Mouse (Mus musculus): ENCODE results near the gene Mfap4. TPM values are rescaled to one million over a fixed set of nuclear protein-coding genes. Genes with fewer than 3 reads are reported as not detected.

The Mfap4 gene
- total RNA-seq, 2 experiments from 2014 or later = 5.7 to 6.3 TPM

GRCm38 (mm10) chr11:61504713-61505257 lies 19.6 kb downstream of the Mfap4 start, which contains the start of gene B9d1:
B9d1 (plus strand) TSS chr11:61505144.
- DNase-seq (ENCODE audit: extremely low spot score in 1 of 2, low spot score in 1 of 2) = peak; percentile 96 to 97

GRCm38 (mm10) chr11:61514953-61515352 lies 29.7 kb downstream of the Mfap4 start:
- DNase-seq (ENCODE audit: extremely low spot score in 1 of 2, low spot score in 1 of 2) = no peak

DNA sequence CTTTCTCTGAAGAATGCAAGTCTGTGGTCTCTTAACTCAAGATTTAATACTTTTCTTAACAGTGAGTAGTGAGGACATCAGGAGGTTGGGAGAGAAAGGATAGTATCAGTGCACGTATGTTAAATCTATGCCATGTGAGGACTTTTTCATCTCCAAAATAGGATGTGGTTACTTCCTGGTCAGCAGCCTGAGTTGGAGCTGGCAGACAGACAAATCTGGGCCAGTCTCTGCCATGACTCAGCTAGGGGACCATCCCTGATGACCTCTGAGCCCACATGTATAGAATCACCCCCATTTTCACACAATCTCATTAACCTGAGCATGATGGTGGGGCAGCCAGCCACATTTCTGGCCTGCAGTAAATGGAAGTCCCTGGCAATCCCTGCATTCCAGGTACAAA lies 32.7 kb downstream of the Mfap4 start:
- no peak for DNase-seq (ENCODE audit: extremely low spot score in 1 of 2, low spot score in 1 of 2)

DNA sequence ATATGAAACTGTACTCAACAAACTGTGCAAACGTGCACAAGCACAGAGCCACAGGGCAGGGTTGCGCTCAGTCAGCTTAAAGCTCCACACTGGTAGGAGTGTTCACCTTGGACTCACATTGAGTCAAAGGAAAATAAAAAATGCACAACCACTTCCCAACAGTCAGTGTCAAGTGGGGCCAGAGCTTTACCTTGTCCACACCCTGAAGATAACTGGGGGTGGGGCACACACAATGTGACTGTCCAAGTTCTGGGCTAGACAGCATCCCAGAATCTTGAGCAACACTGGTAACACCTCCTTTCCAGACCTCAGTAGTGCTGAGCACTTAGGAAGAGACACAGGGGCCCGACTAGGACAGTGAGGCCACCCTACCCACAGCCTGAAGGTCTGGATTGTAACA lies 33.6 kb downstream of the Mfap4 start:
- no peak for DNase-seq (ENCODE audit: extremely low spot score in 1 of 2, low spot score in 1 of 2)

- DNase-seq (ENCODE audit: extremely low spot score in 1 of 2, low spot score in 1 of 2) = no peak
These were observed 34.4 kb downstream of the Mfap4 start for GRCm38 (mm10) chr11:61519484-61520107.

DNA sequence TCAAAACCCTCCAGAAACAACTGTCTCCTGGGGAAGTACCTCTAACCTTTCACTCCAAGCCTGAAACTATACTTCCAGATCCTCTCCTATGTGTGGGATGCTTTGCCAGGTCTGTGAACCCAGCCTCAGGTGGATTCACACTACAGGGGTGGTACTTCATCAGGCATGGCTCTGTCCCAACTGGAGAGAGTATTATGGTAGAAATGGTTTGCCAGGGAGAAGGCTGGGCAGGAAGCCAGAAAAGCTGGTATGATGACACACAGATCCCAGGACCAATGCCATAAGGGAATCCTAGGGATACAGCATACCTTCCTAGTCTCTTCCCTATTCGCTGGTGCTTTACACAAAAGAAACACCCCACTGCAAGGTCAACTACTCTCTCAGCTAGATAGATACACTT lies 41.6 kb downstream of the Mfap4 start:
- DNase-seq (ENCODE audit: extremely low spot score in 1 of 2, low spot score in 1 of 2) = no peak

DNA sequence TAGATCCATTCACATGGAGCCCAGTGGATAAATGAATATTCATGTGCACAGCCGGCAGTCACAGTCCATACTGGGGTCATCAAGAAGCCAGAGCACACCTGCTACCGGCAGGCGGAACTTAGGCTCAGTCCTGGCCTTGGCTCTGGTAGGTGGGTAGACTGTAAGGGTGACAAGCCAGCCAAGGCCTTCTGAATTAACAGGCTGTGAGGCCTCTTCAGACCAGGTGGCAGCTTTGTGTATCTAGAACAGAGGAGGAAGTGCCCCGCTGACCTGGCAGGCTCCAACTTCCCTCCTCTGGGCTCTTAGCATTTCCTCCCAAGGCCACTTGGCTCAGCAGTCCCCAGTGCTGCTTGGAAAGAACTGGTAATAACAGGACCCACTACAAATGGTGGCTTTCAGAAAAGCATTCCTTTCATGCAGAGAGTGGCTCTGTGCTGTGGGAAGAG lies 44.1 kb downstream of the Mfap4 start:
- DNase-seq (ENCODE audit: extremely low spot score in 1 of 2, low spot score in 1 of 2) = no peak

DNA sequence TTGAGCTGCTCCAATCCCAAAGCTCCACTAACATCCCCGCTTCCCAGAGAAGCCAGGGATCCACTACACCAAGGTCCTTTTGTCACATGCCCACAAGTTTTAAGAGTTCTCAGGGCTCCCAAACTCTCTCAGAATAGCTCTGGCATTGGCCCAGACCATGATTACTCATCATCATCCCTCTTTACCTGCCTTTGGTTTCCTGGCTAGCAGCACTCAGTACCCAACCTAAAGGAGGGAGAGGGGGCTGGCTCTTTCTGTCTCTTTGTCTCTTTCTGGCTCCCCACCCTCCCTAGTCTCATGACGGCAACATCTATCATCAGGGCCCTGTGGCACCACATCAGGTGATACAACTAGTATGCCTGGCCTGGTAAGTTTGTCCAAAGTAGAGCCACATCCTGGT lies 47.6 kb downstream of the Mfap4 start:
- no peak for DNase-seq (ENCODE audit: extremely low spot score in 1 of 2, low spot score in 1 of 2)

DNA sequence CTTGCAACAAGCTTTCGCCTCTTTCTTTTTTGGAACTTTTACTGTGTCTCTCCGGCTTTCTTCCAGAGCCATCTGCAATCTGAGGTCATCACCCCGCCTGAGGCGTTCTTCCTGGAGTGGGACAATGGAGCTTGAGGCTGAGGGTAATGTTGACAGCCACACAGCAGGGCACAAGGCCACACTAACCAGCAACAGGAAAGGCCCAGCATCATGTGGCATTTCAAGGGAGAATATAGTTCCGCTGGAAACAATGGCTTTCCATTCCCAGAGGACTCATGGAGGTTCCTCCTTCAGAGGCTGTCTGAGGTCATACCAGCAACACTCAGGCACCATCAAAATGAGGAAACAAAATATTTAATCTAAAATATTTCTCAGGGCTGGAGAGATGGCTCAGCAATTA lies 48.3 kb downstream of the Mfap4 start:
- no peak for DNase-seq (ENCODE audit: extremely low spot score in 1 of 2, low spot score in 1 of 2)

GRCm38 (mm10) chr11:61535530-61535929 lies 50.3 kb downstream of the Mfap4 start:
- no peak for DNase-seq (ENCODE audit: extremely low spot score in 1 of 2, low spot score in 1 of 2)

- no peak for DNase-seq (ENCODE audit: extremely low spot score in 1 of 2, low spot score in 1 of 2)
These were observed 51.7 kb downstream of the Mfap4 start for GRCm38 (mm10) chr11:61536952-61537351.

- DNase-seq (ENCODE audit: extremely low spot score in 1 of 2, low spot score in 1 of 2) = no peak
These were observed 52.1 kb downstream of the Mfap4 start for GRCm38 (mm10) chr11:61537362-61537761.

Other genes with a start within 250 kb of the Mfap4 start
- gene Aldh3a2, start 218.0 kb upstream of the Mfap4 start, total RNA-seq (2021) = 10 to 100 TPM; 56.1 to 63.8 TPM
- gene Slc47a2, start 142.6 kb upstream of the Mfap4 start, total RNA-seq (2021) = not detected
- gene Slc47a1, start 107.1 kb upstream of the Mfap4 start, total RNA-seq (2021) = 1 to 10 TPM; 1.2 to 2.8 TPM
- 100 to 1,000 TPM; 440 to 506 TPM for gene Rnf112, start 31.3 kb upstream of the Mfap4 start, total RNA-seq (2021)
- 10 to 100 TPM; 26.3 to 31.3 TPM for gene Mapk7, start 9.0 kb downstream of the Mfap4 start, total RNA-seq (2021)
- 10 to 100 TPM; 43.3 to 45.9 TPM for gene B9d1, start 19.7 kb downstream of the Mfap4 start, total RNA-seq (2021)
- 100 to 1,000 TPM; 173 to 185 TPM for gene Epn2, start 94.3 kb downstream of the Mfap4 start, total RNA-seq (2021)
- gene Grap, start 167.8 kb downstream of the Mfap4 start, total RNA-seq (2021) = 1 to 10 TPM; 4.8 to 6.1 TPM
- gene Fam83g, start 198.7 kb downstream of the Mfap4 start, total RNA-seq (2021) = not detected
- under 1 TPM; 0.38 to 0.62 TPM for gene Slc5a10, start 235.4 kb downstream of the Mfap4 start, total RNA-seq (2021)

All from layer of hippocampus, postnatal 25 days (tissue).